In genomic region chr1:180208370-180208769, GRCm38 (mm10) we compare ENCODE assay signal across 22 mouse cellular contexts.
"Had no signal": no experiment of that assay in that cellular context is flagged by ENCODE, and none has a peak within 500 bp of the region (broad histone marks: within the 10 kb centered on the region; RNA-seq: fewer than 3 reads in every experiment).

No protein-coding gene starts in this region.

- H3K27ac ChIP-seq: heart, embryonic 13.5 days; heart, embryonic 15.5 days; hindbrain, embryonic 14.5 days; intestine, embryonic 15.5 days; layer of hippocampus, adult 2 months; left cerebral cortex, adult 2 months; limb, embryonic 10.5 days; limb, embryonic 12.5 days; liver, embryonic 13.5 days; liver, embryonic 15.5 days had no signal

- H3K4me3 ChIP-seq: heart, adult 2 months; heart, embryonic 13.5 days; heart, embryonic 15.5 days; intestine, embryonic 15.5 days; layer of hippocampus, adult 2 months; left cerebral cortex, adult 2 months; limb, embryonic 10.5 days; limb, embryonic 12.5 days; liver, embryonic 13.5 days; liver, embryonic 15.5 days had no signal

- H3K4me1 ChIP-seq: intestine, embryonic 15.5 days had no signal

- DNase-seq: gastrocnemius, postnatal 10 days; gastrocnemius, postnatal 36 days; heart, adult 11 months; heart, adult 2 months; heart, postnatal 14 days; heart, postnatal 36 days; kidney, adult 18-20 months; kidney, adult 8-10 months; kidney, postnatal 10 days; kidney, postnatal 25 days; kidney, postnatal 4 days; liver; liver, embryonic 13.5 days had no signal
